Mouse (Mus musculus) megakaryocyte-erythroid progenitor cell, adult 5-6 weeks (primary cell): ENCODE data around the gene Mlkl. TPM values are rescaled to one million over a fixed set of nuclear protein-coding genes. Genes with fewer than 3 reads are reported as not detected.

ENCODE experiments used
- ATAC-seq: replicated peaks from 2 replicates; pipeline ENCODE4 v1.8.0; 2016; ENCODE audit warnings: mild to moderate bottlenecking, inconsistent platforms; ENCODE audit not compliant: severe bottlenecking, poor library complexity, low FRiP score, low TSS enrichment
- total RNA-seq, 2 experiments: library from RNA; stranded (forward) in 1 of 2; stranded (reverse) in 1 of 2; fragments of 200-1000, 215-1000 nt in 1 of 2; fragments of >200 nt in 1 of 2; fragmentation: Nextera tagmentation in 1 of 2; gene quantifications; 2 replicates each; pipeline ENCODE4 v1.2.3; 2014 to 2017

Mlkl gene
- total RNA-seq, 2 experiments from 2014 or later, result 6.6 to 13.6 TPM

DNA sequence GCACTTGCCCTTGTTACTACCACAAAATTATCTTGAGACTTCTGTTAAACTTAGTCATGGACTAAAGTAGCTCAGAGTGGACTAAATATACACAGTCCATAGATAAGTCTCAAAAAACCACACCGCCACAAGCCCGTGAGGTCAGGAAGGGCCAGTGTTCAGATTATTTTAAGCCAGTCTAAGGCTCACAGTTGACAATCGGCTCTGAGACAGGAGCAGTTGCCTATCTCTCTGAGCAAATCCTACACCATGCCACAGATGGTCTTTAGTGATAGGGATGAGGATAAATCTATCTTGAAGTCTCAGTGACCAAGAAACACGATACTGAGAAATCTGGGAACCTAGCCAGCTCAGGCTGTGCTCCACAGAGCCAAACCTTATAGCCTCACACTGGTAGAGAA, 76.0 kb downstream of the Mlkl start:
- peak; percentile 78 for ATAC-seq

Other genes with a start within 250 kb of the Mlkl start
- gene Clec18a, start 245.8 kb downstream of the Mlkl start, total RNA-seq (2014; fragmentation: Nextera tagmentation), result not detected in 2 replicates
- gene Clec18a, start 245.8 kb downstream of the Mlkl start, total RNA-seq (2017), result not detected in 2 replicates
- gene Pdpr, start 243.5 kb downstream of the Mlkl start, total RNA-seq (2014; fragmentation: Nextera tagmentation), result 11.4 and 12.2 TPM in 2 replicates
- gene Pdpr, start 243.5 kb downstream of the Mlkl start, total RNA-seq (2017), result 13.9 and 18.6 TPM in 2 replicates
- 24.8 and 39.2 TPM in 2 replicates for gene Glg1, start 79.0 kb downstream of the Mlkl start, total RNA-seq (2014; fragmentation: Nextera tagmentation)
- gene Glg1, start 79.0 kb downstream of the Mlkl start, total RNA-seq (2017), result 42.1 and 43.2 TPM in 2 replicates
- 74.5 and 75.6 TPM in 2 replicates for gene Rfwd3, start 38.0 kb downstream of the Mlkl start, total RNA-seq (2014; fragmentation: Nextera tagmentation)
- 51.3 and 63.6 TPM in 2 replicates for gene Rfwd3, start 38.0 kb downstream of the Mlkl start, total RNA-seq (2017)
- gene Fa2h, start 55.6 kb upstream of the Mlkl start, total RNA-seq (2014; fragmentation: Nextera tagmentation), result not detected in 2 replicates
- not detected in 2 replicates for gene Fa2h, start 55.6 kb upstream of the Mlkl start, total RNA-seq (2017)
- 14.4 and 16.0 TPM in 2 replicates for gene Wdr59, start 183.9 kb upstream of the Mlkl start, total RNA-seq (2014; fragmentation: Nextera tagmentation)
- 11.9 and 14.1 TPM in 2 replicates for gene Wdr59, start 183.9 kb upstream of the Mlkl start, total RNA-seq (2017)
- 54.1 and 55.3 TPM in 2 replicates for gene Znrf1, start 197.9 kb upstream of the Mlkl start, total RNA-seq (2014; fragmentation: Nextera tagmentation)
- 21.4 and 25.9 TPM in 2 replicates for gene Znrf1, start 197.9 kb upstream of the Mlkl start, total RNA-seq (2017)